Mouse (Mus musculus): Measurements from ENCODE around the gene Cwc22. TPM values are rescaled to one million over a fixed set of nuclear protein-coding genes. Genes with fewer than 3 reads are reported as not detected.

Cwc22 gene
- total and polyA plus RNA-seq, 2 experiments from 2014 or later, result 10.4 to 24.6 TPM

DNA sequence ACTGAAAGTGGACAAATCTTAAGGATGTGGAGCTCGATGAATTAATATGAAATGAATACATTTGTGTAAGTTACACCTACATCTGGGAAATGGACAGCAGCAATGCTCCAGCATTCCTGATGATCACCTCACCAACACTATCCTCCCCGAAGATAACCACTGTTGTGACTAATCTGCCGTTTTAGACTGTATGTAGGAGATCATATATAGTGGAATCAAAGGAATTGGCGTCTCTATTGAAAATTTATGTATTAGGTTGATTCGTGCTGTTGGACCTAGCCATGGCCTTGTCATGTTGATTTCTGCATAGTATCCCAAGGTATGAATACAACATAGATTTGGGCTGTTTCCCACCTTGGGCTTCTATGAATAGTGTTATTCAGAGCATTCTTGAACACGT is 58.1 kb downstream of the Cwc22 start:
- Histone ChIP-seq H3K27me3 (ENCODE audit: insufficient read depth, low read length) (no peaks in the 10 kb centered on the region), H3K4me1 (ENCODE audit: insufficient read depth) (no peaks in the 10 kb centered on the region), H3K4me2 (ENCODE audit: low read depth) (no peak overlapping the region), H3K4me3 (ENCODE audit: low read depth, low read length) (no peak overlapping the region), H3K9ac (no peak overlapping the region), H3K9me3 (ENCODE audit: low read length) (no peaks in the 10 kb centered on the region), H3K36me3 (ENCODE audit: insufficient read depth) (0 out of 2 replicates have a peak, but pooled peaks cover 6% of the 10 kb centered on the region), H3K27ac (ENCODE audit: low read depth, low read length) (no peak overlapping the region)
- ATAC-seq, result no peak
- WGBS, result 92% methylated on average over 6 of the region's 6 CpGs
- no peak for DNase-seq
- TF ChIP-seq CTCF (IDR thresholded peaks at IDR 0.05; ENCODE audit: low read depth), result no peak

GRCm38 (mm10) chr2:77887166-77887565 is 59.0 kb downstream of the Cwc22 start:
- no peaks in the 10 kb centered on the region for H3K36me3 ChIP-seq (ENCODE audit: insufficient read depth)
- H3K4me1 ChIP-seq (ENCODE audit: insufficient read depth), result no peaks in the 10 kb centered on the region
- H3K4me3 ChIP-seq (ENCODE audit: low read depth, low read length), result no peak overlapping the region
- H3K9me3 ChIP-seq (ENCODE audit: low read length), result no peaks in the 10 kb centered on the region
- TF ChIP-seq CTCF (IDR thresholded peaks at IDR 0.05; ENCODE audit: low read depth), result no peak
- no peak overlapping the region for H3K27ac ChIP-seq (ENCODE audit: low read depth, low read length)
- DNase-seq, result no peak
- 94% methylated on average over 4 of the region's 4 CpGs for WGBS
- no peaks in the 10 kb centered on the region for H3K27me3 ChIP-seq (ENCODE audit: insufficient read depth, low read length)
- ATAC-seq, result no peak
- H3K4me2 ChIP-seq (ENCODE audit: low read depth), result no peak overlapping the region
- H3K9ac ChIP-seq, result no peak overlapping the region

- DNase-seq, result no peak
- TF ChIP-seq CTCF (IDR thresholded peaks at IDR 0.05; ENCODE audit: low read depth), result no peak
- Histone ChIP-seq H3K27ac (ENCODE audit: low read depth, low read length) (no peak overlapping the region), H3K9ac (no peak overlapping the region), H3K27me3 (ENCODE audit: insufficient read depth, low read length) (no peaks in the 10 kb centered on the region), H3K9me3 (ENCODE audit: low read length) (no peaks in the 10 kb centered on the region), H3K4me3 (ENCODE audit: low read depth, low read length) (no peak overlapping the region), H3K36me3 (ENCODE audit: insufficient read depth) (no peaks in the 10 kb centered on the region), H3K4me1 (ENCODE audit: insufficient read depth) (no peaks in the 10 kb centered on the region), H3K4me2 (ENCODE audit: low read depth) (no peak overlapping the region)
- 91% methylated on average over 10 of the region's 10 CpGs for WGBS
- ATAC-seq, result no peak
Observed at GRCm38 (mm10) chr2:77885491-77886130, 60.6 kb downstream of the Cwc22 start.

DNA sequence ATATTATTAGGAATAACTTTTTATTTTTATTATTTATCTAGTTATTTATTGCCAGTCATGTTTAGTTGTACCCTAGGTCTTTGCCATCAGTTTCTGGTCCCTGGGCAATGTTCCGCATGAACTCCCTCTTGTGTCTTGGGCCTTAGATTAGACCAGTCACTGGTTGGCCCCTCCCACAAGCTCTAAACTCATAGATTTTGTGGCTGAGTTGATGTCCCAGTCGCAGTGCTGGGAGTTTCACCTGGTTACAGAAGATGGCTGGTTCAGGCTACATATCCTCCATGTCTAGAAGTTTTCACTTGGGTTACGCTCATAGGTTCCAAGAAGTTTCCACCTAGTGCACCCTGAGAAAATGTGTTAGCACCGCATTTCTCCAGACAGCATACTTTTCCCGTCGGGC is 61.1 kb downstream of the Cwc22 start:
- no peak for ATAC-seq
- Histone ChIP-seq H3K4me1 (ENCODE audit: insufficient read depth) (no peaks in the 10 kb centered on the region), H3K4me3 (ENCODE audit: low read depth, low read length) (no peak overlapping the region), H3K4me2 (ENCODE audit: low read depth) (no peak overlapping the region), H3K9me3 (ENCODE audit: low read length) (no peaks in the 10 kb centered on the region), H3K36me3 (ENCODE audit: insufficient read depth) (no peaks in the 10 kb centered on the region), H3K9ac (no peak overlapping the region), H3K27ac (ENCODE audit: low read depth, low read length) (no peak overlapping the region), H3K27me3 (ENCODE audit: insufficient read depth, low read length) (no peaks in the 10 kb centered on the region)
- TF ChIP-seq CTCF (IDR thresholded peaks at IDR 0.05; ENCODE audit: low read depth), result no peak
- 91% methylated on average over 6 of the region's 6 CpGs for WGBS
- no peak for DNase-seq

DNA sequence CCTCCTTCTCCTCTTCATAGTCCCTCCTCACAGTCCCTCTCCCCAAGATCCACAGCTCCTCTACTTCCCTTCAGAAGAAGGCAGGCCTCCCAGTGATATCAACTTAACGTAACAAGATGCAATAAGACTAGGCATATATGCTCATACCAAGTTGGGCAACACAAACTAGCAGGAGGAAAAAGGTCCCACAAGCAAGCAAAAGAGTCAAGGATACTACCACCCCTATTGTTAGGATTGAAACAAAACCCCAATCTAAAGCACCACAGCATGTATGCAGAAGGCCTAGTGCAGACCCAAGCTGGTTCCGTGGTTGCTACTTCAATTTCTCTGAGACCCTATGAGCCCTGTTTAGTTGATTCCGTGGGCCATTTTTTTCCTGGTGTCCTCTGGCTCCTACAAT is 61.7 kb downstream of the Cwc22 start:
- Histone ChIP-seq H3K4me2 (ENCODE audit: low read depth) (no peak overlapping the region), H3K4me1 (ENCODE audit: insufficient read depth) (no peaks in the 10 kb centered on the region), H3K36me3 (ENCODE audit: insufficient read depth) (no peaks in the 10 kb centered on the region), H3K9ac (no peak overlapping the region), H3K27me3 (ENCODE audit: insufficient read depth, low read length) (no peaks in the 10 kb centered on the region), H3K4me3 (ENCODE audit: low read depth, low read length) (no peak overlapping the region), H3K27ac (ENCODE audit: low read depth, low read length) (no peak overlapping the region), H3K9me3 (ENCODE audit: low read length) (no peaks in the 10 kb centered on the region)
- WGBS, result 94% methylated on average over 3 of the region's 3 CpGs
- TF ChIP-seq CTCF (IDR thresholded peaks at IDR 0.05; ENCODE audit: low read depth), result no peak
- DNase-seq (no peak), ATAC-seq (no peak)

DNA sequence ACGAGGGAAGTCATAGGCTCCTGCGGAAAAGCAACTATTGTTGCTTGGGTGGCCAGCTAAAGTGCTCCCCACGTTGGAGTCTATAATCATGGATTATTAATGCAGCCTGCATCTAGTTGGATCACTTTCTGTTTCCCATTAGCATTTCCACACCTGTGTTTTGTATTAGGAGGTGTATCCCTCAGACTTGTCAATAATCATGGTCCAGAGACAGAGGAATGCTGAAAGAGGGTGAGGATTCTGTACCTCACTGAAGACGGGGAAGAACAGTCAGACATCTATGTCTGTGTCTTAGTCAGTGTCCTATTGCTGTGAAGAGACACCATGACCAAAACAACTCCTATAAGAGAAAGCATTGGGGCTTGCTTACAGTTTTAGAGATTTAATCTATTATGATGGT is 63.2 kb downstream of the Cwc22 start:
- Histone ChIP-seq H3K4me2 (ENCODE audit: low read depth) (no peak overlapping the region), H3K9ac (no peak overlapping the region), H3K27me3 (ENCODE audit: insufficient read depth, low read length) (no peaks in the 10 kb centered on the region), H3K36me3 (ENCODE audit: insufficient read depth) (no peaks in the 10 kb centered on the region), H3K27ac (ENCODE audit: low read depth, low read length) (no peak overlapping the region), H3K9me3 (ENCODE audit: low read length) (no peaks in the 10 kb centered on the region), H3K4me3 (ENCODE audit: low read depth, low read length) (no peak overlapping the region), H3K4me1 (ENCODE audit: insufficient read depth) (no peaks in the 10 kb centered on the region)
- ATAC-seq (no peak), DNase-seq (no peak)
- 76% methylated on average over 4 of the region's 4 CpGs for WGBS
- TF ChIP-seq CTCF (IDR thresholded peaks at IDR 0.05; ENCODE audit: low read depth), result no peak

DNA sequence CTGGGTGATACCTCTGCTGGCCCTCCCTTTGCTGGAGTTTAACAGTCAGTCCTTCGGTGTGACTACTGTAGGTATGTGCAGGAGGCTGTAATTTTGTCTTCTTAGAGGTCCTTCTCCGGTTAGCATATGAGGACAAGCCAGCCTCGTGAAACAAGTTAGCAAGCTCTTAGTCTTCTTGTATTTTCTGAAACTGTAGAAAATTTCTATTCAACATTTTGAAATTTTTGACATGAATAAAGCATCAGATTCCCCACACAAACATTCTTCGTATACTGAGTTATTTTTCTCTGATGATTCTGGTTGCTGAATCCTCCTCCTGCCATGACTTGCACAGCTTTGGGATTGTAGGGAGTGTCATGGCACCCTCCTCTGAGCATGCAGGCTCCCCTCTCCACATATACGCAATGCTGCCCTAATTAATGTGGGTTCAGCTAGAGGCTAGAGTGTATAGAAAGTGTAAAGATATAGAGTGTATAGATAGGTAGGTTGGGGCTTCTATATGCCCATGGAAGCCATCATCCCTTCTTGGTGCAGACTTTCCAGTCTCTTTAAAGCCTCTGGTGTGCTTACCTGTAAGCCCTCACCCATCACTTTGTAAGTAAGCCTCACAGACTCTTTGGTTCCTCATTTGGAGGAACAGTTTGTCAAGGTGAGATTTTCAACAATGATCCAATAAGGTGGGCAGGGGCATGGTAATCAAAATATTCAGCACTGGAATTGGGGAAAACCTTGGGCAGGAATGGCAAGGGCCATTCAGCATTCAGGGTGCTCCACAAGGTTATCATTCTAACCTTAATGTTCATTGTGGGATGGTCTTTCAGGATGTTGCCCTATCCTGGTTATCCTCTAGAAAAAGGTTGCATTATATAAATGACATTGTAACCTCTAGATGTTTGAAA is 64.6 kb downstream of the Cwc22 start:
- no peak for ATAC-seq
- no peak for TF ChIP-seq CTCF (IDR thresholded peaks at IDR 0.05; ENCODE audit: low read depth)
- WGBS, result 90% methylated on average over 5 of the region's 5 CpGs

More for the DNA sequence above, 64.6 kb downstream of the Cwc22 start:
- Histone ChIP-seq H3K9ac (no peak overlapping the region), H3K27ac (ENCODE audit: low read depth, low read length) (no peak overlapping the region), H3K9me3 (ENCODE audit: low read length) (no peaks in the 10 kb centered on the region), H3K36me3 (ENCODE audit: insufficient read depth) (no peaks in the 10 kb centered on the region), H3K4me2 (ENCODE audit: low read depth) (no peak overlapping the region), H3K4me3 (ENCODE audit: low read depth, low read length) (no peak overlapping the region), H3K27me3 (ENCODE audit: insufficient read depth, low read length) (no peaks in the 10 kb centered on the region), H3K4me1 (ENCODE audit: insufficient read depth) (no peaks in the 10 kb centered on the region)
- DNase-seq, result no peak
